In genomic region chr7:45060632-45061122, GRCm38 (mm10) we compare ENCODE assay signal across 13 mouse cellular contexts. TPM values are rescaled to one million over a fixed set of nuclear protein-coding genes. Genes with fewer than 3 reads are reported as not detected.
DNase-seq lines count a peak whose midpoint lies in the region; ATAC-seq and TF ChIP-seq lines count a peak whose summit lies in the region.
"Had no signal": no experiment of that assay in that cellular context is flagged by ENCODE, and none has a peak within 500 bp of the region (broad histone marks: within the 10 kb centered on the region; RNA-seq: fewer than 3 reads in every experiment).

No protein-coding gene starts in this region.

- peaks cover 4% of the 10 kb centered on the region; the same call in 1 of the 2 replicates for H3K4me1 ChIP-seq in kidney, postnatal 0 days (replicated peaks; ENCODE audit: insufficient read depth, low read length)
- peaks cover 16% of the 10 kb centered on the region for H3K4me1 ChIP-seq in embryonic facial prominence, embryonic 13.5 days
- peaks cover 12% of the 10 kb centered on the region for H3K4me1 ChIP-seq in intestine, embryonic 16.5 days (ENCODE audit: control insufficient read depth, insufficient read depth, low read length)
- peaks cover 19% of the 10 kb centered on the region; the same call in 1 of the 2 replicates for H3K4me1 ChIP-seq in liver, postnatal 0 days (ENCODE audit: insufficient read depth)

- no peak for ATAC-seq in kidney, postnatal 0 days (replicated peaks; ENCODE audit: low FRiP score, low read depth)
- ATAC-seq in embryonic facial prominence, embryonic 13.5 days (ENCODE audit: insufficient number of reproducible peaks, insufficient read depth, low FRiP score, low TSS enrichment, low read depth): no peak
- ATAC-seq in intestine, embryonic 16.5 days: no peak
- ATAC-seq in liver, postnatal 0 days: no peak
- ATAC-seq: midbrain, embryonic 16.5 days had no signal

- no peak for TF ChIP-seq EP300 in liver, postnatal 0 days (IDR thresholded peaks at IDR 0.05; ENCODE audit: low read depth)

- TF ChIP-seq CTCF in kidney, postnatal 0 days (IDR thresholded peaks at IDR 0.05; ENCODE audit: low read depth): no peak
- no peak for TF ChIP-seq CTCF in liver, postnatal 0 days (IDR thresholded peaks at IDR 0.05; ENCODE audit: low read depth)

- WGBS in kidney, postnatal 0 days: 86% methylated on average over 6 of the region's 6 CpGs
- 93% methylated on average over 6 of the region's 6 CpGs for WGBS in embryonic facial prominence, embryonic 13.5 days
- 79% methylated on average over 6 of the region's 6 CpGs for WGBS in intestine, embryonic 16.5 days
- 71% methylated on average over 6 of the region's 6 CpGs for WGBS in liver, postnatal 0 days (ENCODE audit: insufficient replicate concordance)

- H3K4me3 ChIP-seq in kidney, postnatal 0 days (replicated peaks; ENCODE audit: low read depth, low read length): no peak overlapping the region
- peak overlapping the region; percentile 53; the same call in 1 of the 2 replicates for H3K4me3 ChIP-seq in embryonic facial prominence, embryonic 13.5 days
- no peak overlapping the region; the same call in 1 of the 2 replicates for H3K4me3 ChIP-seq in intestine, embryonic 16.5 days (ENCODE audit: low read length)
- peak overlapping the region; percentile 91; the same call in 1 of the 2 replicates for H3K4me3 ChIP-seq in liver, postnatal 0 days (ENCODE audit: low read depth, low read length)

- no peak for DNase-seq in kidney, postnatal 0 days (ENCODE audit: low spot score)
- DNase-seq in kidney, postnatal 4 days: no peak
- no peak for DNase-seq in liver, postnatal 0 days
- DNase-seq in left cerebral cortex, postnatal 4 days: no peak
- no peak for DNase-seq in layer of hippocampus, adult 8-10 months (ENCODE audit: low spot score in 2 of 2)
- DNase-seq: cerebellum, postnatal 14 days; heart, adult 18-20 months; heart, postnatal 4 days; lung, postnatal 36 days; right cerebral cortex, postnatal 25 days had no signal

- no peaks in the 10 kb centered on the region for H3K36me3 ChIP-seq in kidney, postnatal 0 days (ENCODE audit: insufficient read depth, low read length)
- H3K36me3 ChIP-seq in embryonic facial prominence, embryonic 13.5 days: no peaks in the 10 kb centered on the region
- H3K36me3 ChIP-seq in intestine, embryonic 16.5 days (ENCODE audit: control insufficient read depth, insufficient read depth, low read length): no peaks in the 10 kb centered on the region
- no peaks in the 10 kb centered on the region for H3K36me3 ChIP-seq in liver, postnatal 0 days (replicated peaks; ENCODE audit: insufficient read depth, low read length)

- H3K27me3 ChIP-seq in kidney, postnatal 0 days (ENCODE audit: insufficient read depth, low read length): no peaks in the 10 kb centered on the region
- no peaks in the 10 kb centered on the region for H3K27me3 ChIP-seq in embryonic facial prominence, embryonic 13.5 days
- H3K27me3 ChIP-seq in intestine, embryonic 16.5 days (replicated peaks; ENCODE audit: control insufficient read depth, insufficient read depth, low read length): no peaks in the 10 kb centered on the region
- H3K27me3 ChIP-seq in liver, postnatal 0 days (ENCODE audit: insufficient read depth, low read length): no peaks in the 10 kb centered on the region

- peak overlapping the region; percentile 68 for H3K4me2 ChIP-seq in kidney, postnatal 0 days (ENCODE audit: low read length)
- H3K4me2 ChIP-seq in embryonic facial prominence, embryonic 13.5 days: peak overlapping the region; percentile 65; the same call in 1 of the 2 replicates
- peak overlapping the region; percentile 57 for H3K4me2 ChIP-seq in intestine, embryonic 16.5 days (ENCODE audit: low read depth, low read length)
- H3K4me2 ChIP-seq in liver, postnatal 0 days (ENCODE audit: low read depth, low read length): peak overlapping the region; percentile 76; the same call in 1 of the 2 replicates

- H3K27ac ChIP-seq in kidney, postnatal 0 days: no peak overlapping the region
- no peak overlapping the region for H3K27ac ChIP-seq in embryonic facial prominence, embryonic 13.5 days
- no peak overlapping the region for H3K27ac ChIP-seq in intestine, embryonic 16.5 days (ENCODE audit: low read length)
- H3K27ac ChIP-seq in liver, postnatal 0 days (ENCODE audit: low read depth): no peak overlapping the region

- H3K9ac ChIP-seq in kidney, postnatal 0 days (ENCODE audit: low read depth, low read length): no peak overlapping the region; the same call in 1 of the 2 replicates
- H3K9ac ChIP-seq in embryonic facial prominence, embryonic 13.5 days: peak overlapping the region; percentile 78; the same call in 1 of the 2 replicates
- H3K9ac ChIP-seq in intestine, embryonic 16.5 days (ENCODE audit: low read depth, low read length): 0 out of 2 replicates have a peak overlapping the region, but pooled peaks have one; percentile 77
- peak overlapping the region; percentile 82 for H3K9ac ChIP-seq in liver, postnatal 0 days (replicated peaks)

- intact Hi-C loops in left cerebral cortex, postnatal 4 days (cut with DNase I): no loop called here

- H3K9me3 ChIP-seq in kidney, postnatal 0 days (replicated peaks; ENCODE audit: low read length): no peaks in the 10 kb centered on the region
- no peaks in the 10 kb centered on the region for H3K9me3 ChIP-seq in embryonic facial prominence, embryonic 13.5 days
- H3K9me3 ChIP-seq in intestine, embryonic 16.5 days (ENCODE audit: control insufficient read depth, low read length): no peaks in the 10 kb centered on the region
- H3K9me3 ChIP-seq in liver, postnatal 0 days (ENCODE audit: low read length): no peaks in the 10 kb centered on the region

RNA-seq across cellular contexts. Expression of gene Nosip, which starts 1.6 kb away (rescaled TPM):
- polyA plus RNA-seq in kidney, postnatal 0 days (2015; fragmentation: Nextera tagmentation; extraction: Ambion mirVana): 65.0 and 65.3 TPM in 2 replicates
- 64.7 and 66.6 TPM in 2 replicates for polyA plus RNA-seq in embryonic facial prominence, embryonic 13.5 days (2015; fragmentation: Nextera tagmentation; extraction: Ambion mirVana)
- 54.0 and 56.0 TPM in 2 replicates for polyA plus RNA-seq in intestine, embryonic 16.5 days (2015; fragmentation: Nextera tagmentation; extraction: Ambion mirVana)
- 22.2 and 22.6 TPM in 2 replicates for polyA plus RNA-seq in liver, postnatal 0 days (2015; fragmentation: Nextera tagmentation; extraction: Ambion mirVana)
- 10 to 100 TPM; 44.8 to 47.6 TPM for total RNA-seq in left cerebral cortex, postnatal 4 days (2021)
- 10 to 100 TPM; 42.2 to 53.5 (median 49.8) TPM for total RNA-seq in layer of hippocampus, adult 8-10 months (2022)

RNA-seq across cellular contexts. Expression of gene Prrg2, which starts 1.8 kb away (rescaled TPM):
- 44.3 and 45.1 TPM in 2 replicates for polyA plus RNA-seq in kidney, postnatal 0 days (2015; fragmentation: Nextera tagmentation; extraction: Ambion mirVana)
- 23.0 and 26.0 TPM in 2 replicates for polyA plus RNA-seq in embryonic facial prominence, embryonic 13.5 days (2015; fragmentation: Nextera tagmentation; extraction: Ambion mirVana)
- 38.3 and 40.4 TPM in 2 replicates for polyA plus RNA-seq in intestine, embryonic 16.5 days (2015; fragmentation: Nextera tagmentation; extraction: Ambion mirVana)
- polyA plus RNA-seq in liver, postnatal 0 days (2015; fragmentation: Nextera tagmentation; extraction: Ambion mirVana): 19.7 and 20.4 TPM in 2 replicates
- 1 to 10 TPM; 6.2 to 7.2 TPM for total RNA-seq in left cerebral cortex, postnatal 4 days (2021)
- total RNA-seq in layer of hippocampus, adult 8-10 months (2022): 1 to 10 TPM; 6.5 to 7.6 (median 6.9) TPM

RNA-seq across cellular contexts. Expression of gene Prr12, which starts 8.0 kb away (rescaled TPM):
- polyA plus RNA-seq in kidney, postnatal 0 days (2015; fragmentation: Nextera tagmentation; extraction: Ambion mirVana): 5.8 and 6.1 TPM in 2 replicates
- 15.2 and 15.7 TPM in 2 replicates for polyA plus RNA-seq in embryonic facial prominence, embryonic 13.5 days (2015; fragmentation: Nextera tagmentation; extraction: Ambion mirVana)
- polyA plus RNA-seq in intestine, embryonic 16.5 days (2015; fragmentation: Nextera tagmentation; extraction: Ambion mirVana): 6.3 and 6.4 TPM in 2 replicates
- polyA plus RNA-seq in liver, postnatal 0 days (2015; fragmentation: Nextera tagmentation; extraction: Ambion mirVana): 1.6 and 1.7 TPM in 2 replicates
- total RNA-seq in left cerebral cortex, postnatal 4 days (2021): 10 to 100 TPM; 77.9 to 80.6 TPM
- total RNA-seq in layer of hippocampus, adult 8-10 months (2022): 10 to 100 TPM; 72.9 to 75.3 (median 73.6) TPM

RNA-seq across cellular contexts. Expression of gene Rcn3, which starts 31.3 kb away (rescaled TPM):
- polyA plus RNA-seq in kidney, postnatal 0 days (2015; fragmentation: Nextera tagmentation; extraction: Ambion mirVana): 215 and 228 TPM in 2 replicates
- 375 and 376 TPM in 2 replicates for polyA plus RNA-seq in embryonic facial prominence, embryonic 13.5 days (2015; fragmentation: Nextera tagmentation; extraction: Ambion mirVana)
- polyA plus RNA-seq in intestine, embryonic 16.5 days (2015; fragmentation: Nextera tagmentation; extraction: Ambion mirVana): 237 and 260 TPM in 2 replicates
- polyA plus RNA-seq in liver, postnatal 0 days (2015; fragmentation: Nextera tagmentation; extraction: Ambion mirVana): 17.1 and 17.9 TPM in 2 replicates
- 10 to 100 TPM; 13.0 to 16.7 TPM for total RNA-seq in left cerebral cortex, postnatal 4 days (2021)
- 10 to 100 TPM in 3 of 4 experiments, 1 to 10 TPM in 1; 9.9 to 13.9 (median 10.6) TPM for total RNA-seq in layer of hippocampus, adult 8-10 months (2022)

RNA-seq across cellular contexts. Expression of gene Rras, which starts 42.9 kb away (rescaled TPM):
- 47.6 and 53.0 TPM in 2 replicates for polyA plus RNA-seq in kidney, postnatal 0 days (2015; fragmentation: Nextera tagmentation; extraction: Ambion mirVana)
- polyA plus RNA-seq in embryonic facial prominence, embryonic 13.5 days (2015; fragmentation: Nextera tagmentation; extraction: Ambion mirVana): 19.7 and 23.3 TPM in 2 replicates
- 61.4 and 62.6 TPM in 2 replicates for polyA plus RNA-seq in intestine, embryonic 16.5 days (2015; fragmentation: Nextera tagmentation; extraction: Ambion mirVana)
- polyA plus RNA-seq in liver, postnatal 0 days (2015; fragmentation: Nextera tagmentation; extraction: Ambion mirVana): 25.4 and 31.4 TPM in 2 replicates
- 1 to 10 TPM; 6.9 to 7.2 TPM for total RNA-seq in left cerebral cortex, postnatal 4 days (2021)
- total RNA-seq in layer of hippocampus, adult 8-10 months (2022): 10 to 100 TPM; 13.7 to 16.8 (median 15.2) TPM

Comparison
In these comparisons a context has a peak if more than half of its experiments do, and no peak if none do; other contexts are left out.
1. H3K4me3 ChIP-seq: peak in embryonic facial prominence, embryonic 13.5 days (single experiment) and liver, postnatal 0 days (single experiment); none in kidney, postnatal 0 days (single experiment) and intestine, embryonic 16.5 days (single experiment).
2. Peak in every context shown above with its lines, with median percentiles within 50 percentile points of each other: H3K4me2 ChIP-seq.